Mouse (Mus musculus): ENCODE data around the gene Inip.

DNA sequence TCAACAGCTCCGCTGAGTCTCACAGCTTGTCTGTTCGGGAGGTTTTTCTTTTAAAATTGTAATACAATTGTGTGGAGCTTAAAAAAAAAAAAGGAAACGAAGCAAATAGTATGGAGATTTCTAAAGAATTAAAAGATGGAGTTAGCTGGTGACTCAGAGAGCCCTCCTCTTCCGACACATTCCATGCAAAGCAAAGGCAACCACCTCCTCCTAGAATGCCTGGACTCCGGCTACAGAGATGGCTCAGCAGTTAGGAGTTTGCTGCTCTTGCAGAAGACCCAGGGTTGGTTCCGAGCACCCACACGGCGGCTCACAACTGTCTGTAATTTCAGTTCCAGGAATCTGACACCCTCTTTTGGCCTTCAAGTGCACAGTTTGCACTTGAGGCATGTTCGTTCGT, 17.1 kb upstream of the Inip start:
- no peak for TF ChIP-seq POLR2A (IDR thresholded peaks at IDR 0.05; ENCODE audit: low read depth, low read length)
- TF ChIP-seq CTCF (IDR thresholded peaks at IDR 0.05; ENCODE audit: extremely low read depth, insufficient read depth, insufficient read length, insufficient replicate concordance): no peak

All from spleen, adult 2 months (tissue).